Mouse (Mus musculus) G1E (cell line): ENCODE results near the gene Cldn8.

Source experiments
- CTCF ChIP-seq: IDR thresholded peaks from 2 replicates; pipeline ENCODE4 v1.5.1; 2012; ENCODE audit warnings: low read depth, low read length, inconsistent platforms, mixed read lengths
- GATA1 ChIP-seq: IDR thresholded peaks from 2 replicates; pipeline ENCODE4 v1.6.1; 2012; ENCODE audit warnings: borderline replicate concordance, low read length, inconsistent platforms, mixed read lengths
- POLR2AphosphoS5 ChIP-seq: IDR thresholded peaks from 2 replicates; pipeline ENCODE4 v1.6.1; 2012; ENCODE audit warnings: low read depth, low read length, inconsistent platforms; ENCODE audit not compliant: insufficient replicate concordance

GRCm38 (mm10) chr16:88602464-88602863, 39.5 kb upstream of the Cldn8 start:
- TF ChIP-seq CTCF: no peak
- TF ChIP-seq POLR2AphosphoS5: no peak
- TF ChIP-seq GATA1: no peak
